Mouse (Mus musculus): ENCODE results near the gene Lrrc75a. TPM values are rescaled to one million over a fixed set of nuclear protein-coding genes. Genes with fewer than 3 reads are reported as not detected.
A peak's percentile ranks its signal among the peaks of the same experiment; 100 is the strongest.
"Not testable (repeated sequence)": the region's sequence is repeated elsewhere in the genome, so short reads cannot be mapped to it uniquely, and the experiment has no call there.

Gene Lrrc75a
- polyA plus RNA-seq, 1 experiment from 2014 or later, result 10.5 TPM

- Histone ChIP-seq H3K4me1 (ENCODE audit: control insufficient read depth, insufficient read depth, low read length) (no peaks in the 10 kb centered on the region), H3K4me3 (ENCODE audit: low read depth, low read length) (no peak overlapping the region), H3K36me3 (ENCODE audit: control insufficient read depth, insufficient read depth, low read length) (no peaks in the 10 kb centered on the region), H3K9me3 (ENCODE audit: control insufficient read depth, low read length) (no peaks in the 10 kb centered on the region), H3K9ac (replicated peaks; ENCODE audit: low read depth, low read length) (no peak overlapping the region), H3K27me3 (ENCODE audit: control insufficient read depth, insufficient read depth, low read length) (no peaks in the 10 kb centered on the region), H3K4me2 (ENCODE audit: low read depth, low read length) (no peak overlapping the region), H3K27ac (ENCODE audit: low read depth, low read length) (no peak overlapping the region)
- no peak for ATAC-seq (ENCODE audit: low read depth)
- WGBS, result 87% methylated on average over 6 of the region's 6 CpGs
Observed at GRCm38 (mm10) chr11:62670006-62670405, 21.7 kb upstream of the Lrrc75a start.

DNA sequence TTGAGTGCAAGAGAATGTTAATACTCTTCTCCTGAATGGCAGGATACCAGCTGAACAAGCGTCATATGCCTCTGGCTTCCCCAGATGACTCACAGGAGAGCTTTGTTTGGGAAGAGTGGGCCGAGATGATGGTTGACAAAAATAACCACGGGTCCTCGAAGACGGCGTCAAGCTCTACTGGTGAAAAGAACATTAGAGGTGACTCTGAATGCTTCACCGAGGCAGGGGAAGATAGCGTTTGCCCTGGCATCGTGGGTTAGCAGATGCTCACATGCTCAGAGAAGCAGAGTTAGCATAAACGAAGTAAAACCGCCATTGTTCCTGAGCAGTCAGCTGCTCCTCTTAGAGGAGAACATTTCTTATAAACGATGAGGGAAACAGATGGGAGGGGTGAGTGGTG is 21.1 kb upstream of the Lrrc75a start:
- WGBS, result 54% methylated on average over 12 of the region's 12 CpGs
- ATAC-seq (ENCODE audit: low read depth), result no peak
- H3K4me2 ChIP-seq (ENCODE audit: low read depth, low read length), result no peak overlapping the region
- no peak overlapping the region for H3K4me3 ChIP-seq (ENCODE audit: low read depth, low read length)
- H3K27ac ChIP-seq (ENCODE audit: low read depth, low read length), result 0 out of 2 replicates have a peak overlapping the region, but pooled peaks have one; percentile 34
- no peaks in the 10 kb centered on the region for H3K9me3 ChIP-seq (ENCODE audit: control insufficient read depth, low read length)
- H3K4me1 ChIP-seq (ENCODE audit: control insufficient read depth, insufficient read depth, low read length), result no peaks in the 10 kb centered on the region
- H3K9ac ChIP-seq (replicated peaks; ENCODE audit: low read depth, low read length), result no peak overlapping the region
- no peaks in the 10 kb centered on the region for H3K36me3 ChIP-seq (ENCODE audit: control insufficient read depth, insufficient read depth, low read length)
- H3K27me3 ChIP-seq (ENCODE audit: control insufficient read depth, insufficient read depth, low read length), result no peaks in the 10 kb centered on the region

- H3K4me1 ChIP-seq (ENCODE audit: control insufficient read depth, insufficient read depth, low read length), result no peaks in the 10 kb centered on the region
- H3K36me3 ChIP-seq (ENCODE audit: control insufficient read depth, insufficient read depth, low read length), result no peaks in the 10 kb centered on the region
- H3K27me3 ChIP-seq (ENCODE audit: control insufficient read depth, insufficient read depth, low read length), result no peaks in the 10 kb centered on the region
- no peak overlapping the region for H3K27ac ChIP-seq (ENCODE audit: low read depth, low read length)
- no peak overlapping the region for H3K9ac ChIP-seq (replicated peaks; ENCODE audit: low read depth, low read length)
- H3K4me2 ChIP-seq (ENCODE audit: low read depth, low read length), result no peak overlapping the region
- H3K9me3 ChIP-seq (ENCODE audit: control insufficient read depth, low read length), result no peaks in the 10 kb centered on the region
- H3K4me3 ChIP-seq (ENCODE audit: low read depth, low read length), result no peak overlapping the region
- ATAC-seq (ENCODE audit: low read depth), result no peak
- WGBS, result 89% methylated on average over 5 of the region's 5 CpGs
Observed at GRCm38 (mm10) chr11:62668986-62669385, 20.7 kb upstream of the Lrrc75a start.

DNA sequence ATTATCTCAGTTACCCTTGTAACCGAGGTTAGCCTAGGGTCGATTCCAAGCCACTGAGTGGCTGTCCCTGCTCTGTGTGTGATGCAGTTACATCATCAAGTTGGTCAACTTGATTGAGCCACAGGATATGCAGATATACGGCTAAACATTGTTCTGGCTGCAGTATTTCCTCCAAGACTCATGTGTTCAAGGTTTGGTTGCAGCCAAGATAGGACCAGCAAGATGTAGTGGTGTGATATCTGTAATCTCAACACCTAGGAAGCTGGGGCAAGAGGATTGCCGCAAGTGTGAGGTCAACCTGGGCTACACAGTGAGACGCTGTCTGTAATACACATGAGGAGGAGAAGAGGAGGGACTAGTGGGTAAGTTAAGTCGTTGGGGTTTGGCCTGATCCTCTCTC is 15.9 kb upstream of the Lrrc75a start:
- no peak overlapping the region for H3K9ac ChIP-seq (replicated peaks; ENCODE audit: low read depth, low read length)
- H3K27ac ChIP-seq (ENCODE audit: low read depth, low read length), result no peak overlapping the region
- no peak overlapping the region for H3K4me3 ChIP-seq (ENCODE audit: low read depth, low read length)
- no peaks in the 10 kb centered on the region for H3K9me3 ChIP-seq (ENCODE audit: control insufficient read depth, low read length)
- 90% methylated on average over 6 of the region's 6 CpGs for WGBS
- no peaks in the 10 kb centered on the region for H3K4me1 ChIP-seq (ENCODE audit: control insufficient read depth, insufficient read depth, low read length)
- H3K27me3 ChIP-seq (ENCODE audit: control insufficient read depth, insufficient read depth, low read length), result no peaks in the 10 kb centered on the region
- no peak for ATAC-seq (ENCODE audit: low read depth)
- no peak overlapping the region for H3K4me2 ChIP-seq (ENCODE audit: low read depth, low read length)
- no peaks in the 10 kb centered on the region for H3K36me3 ChIP-seq (ENCODE audit: control insufficient read depth, insufficient read depth, low read length)

DNA sequence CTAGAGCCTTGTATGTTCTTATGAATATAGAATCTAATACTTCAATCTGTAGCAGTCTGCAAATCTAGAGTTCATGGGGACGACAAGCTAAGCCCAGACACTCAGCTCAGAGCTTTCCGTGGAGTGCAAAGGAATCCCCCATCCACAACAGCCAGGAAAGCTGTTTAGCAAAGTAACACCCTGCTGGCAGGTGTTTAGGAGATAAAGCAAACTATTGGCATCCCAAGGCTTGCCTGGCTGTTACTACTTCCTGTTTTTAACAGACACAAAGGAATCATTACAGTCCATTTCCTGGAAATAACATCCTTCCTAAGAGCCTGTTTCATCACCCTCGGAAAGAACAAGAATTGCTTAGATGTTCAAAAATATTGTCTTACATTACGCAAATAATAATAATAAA is 12.6 kb upstream of the Lrrc75a start:
- H3K4me1 ChIP-seq (ENCODE audit: control insufficient read depth, insufficient read depth, low read length), result no peaks in the 10 kb centered on the region
- no peak overlapping the region for H3K4me3 ChIP-seq (ENCODE audit: low read depth, low read length)
- no peak overlapping the region for H3K9ac ChIP-seq (replicated peaks; ENCODE audit: low read depth, low read length)
- no peak overlapping the region for H3K4me2 ChIP-seq (ENCODE audit: low read depth, low read length)
- no peaks in the 10 kb centered on the region for H3K9me3 ChIP-seq (ENCODE audit: control insufficient read depth, low read length)
- H3K27me3 ChIP-seq (ENCODE audit: control insufficient read depth, insufficient read depth, low read length), result no peaks in the 10 kb centered on the region
- no peaks in the 10 kb centered on the region for H3K36me3 ChIP-seq (ENCODE audit: control insufficient read depth, insufficient read depth, low read length)
- H3K27ac ChIP-seq (ENCODE audit: low read depth, low read length), result no peak overlapping the region
- no peak for ATAC-seq (ENCODE audit: low read depth)
- 51% methylated on average over 4 of the region's 4 CpGs for WGBS

DNA sequence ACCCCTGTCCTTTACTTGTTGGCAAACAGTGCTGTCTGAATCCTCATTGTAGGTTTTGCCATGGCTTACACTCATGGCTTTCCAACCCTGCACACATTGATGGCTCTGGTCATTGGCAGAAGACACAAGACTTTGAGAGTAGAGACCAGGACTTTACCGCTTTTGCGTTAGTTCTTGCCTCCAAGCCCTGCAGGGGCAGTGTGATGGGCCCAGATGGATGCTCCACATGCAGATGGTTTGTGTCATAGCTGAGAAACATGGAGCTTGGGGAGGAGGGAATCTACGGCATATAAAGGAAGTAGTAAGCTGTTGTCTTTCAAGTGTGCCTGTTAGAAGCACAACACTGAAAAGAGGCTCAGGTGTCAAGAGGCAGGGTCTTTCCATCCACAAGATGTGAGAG is 3.8 kb upstream of the Lrrc75a start:
- Histone ChIP-seq H3K4me2 (ENCODE audit: low read depth, low read length) (no peak overlapping the region), H3K36me3 (ENCODE audit: control insufficient read depth, insufficient read depth, low read length) (no peaks in the 10 kb centered on the region), H3K9ac (replicated peaks; ENCODE audit: low read depth, low read length) (no peak overlapping the region), H3K27me3 (ENCODE audit: control insufficient read depth, insufficient read depth, low read length) (no peaks in the 10 kb centered on the region), H3K4me3 (ENCODE audit: low read depth, low read length) (no peak overlapping the region), H3K27ac (ENCODE audit: low read depth, low read length) (no peak overlapping the region), H3K4me1 (ENCODE audit: control insufficient read depth, insufficient read depth, low read length) (peaks cover 14% of the 10 kb centered on the region), H3K9me3 (ENCODE audit: control insufficient read depth, low read length) (no peaks in the 10 kb centered on the region)
- no peak for ATAC-seq (ENCODE audit: low read depth)
- 92% methylated on average over 3 of the region's 3 CpGs for WGBS

- Histone ChIP-seq H3K27me3 (ENCODE audit: control insufficient read depth, insufficient read depth, low read length) (no peaks in the 10 kb centered on the region), H3K4me3 (ENCODE audit: low read depth, low read length) (no peak overlapping the region), H3K27ac (ENCODE audit: low read depth, low read length) (no peak overlapping the region), H3K36me3 (ENCODE audit: control insufficient read depth, insufficient read depth, low read length) (no peaks in the 10 kb centered on the region), H3K4me2 (ENCODE audit: low read depth, low read length) (no peak overlapping the region), H3K4me1 (ENCODE audit: control insufficient read depth, insufficient read depth, low read length) (peaks cover 18% of the 10 kb centered on the region), H3K9ac (replicated peaks; ENCODE audit: low read depth, low read length) (no peak overlapping the region), H3K9me3 (ENCODE audit: control insufficient read depth, low read length) (no peaks in the 10 kb centered on the region)
- no peak for ATAC-seq (ENCODE audit: low read depth)
- WGBS, result 92% methylated on average over 3 of the region's 3 CpGs
Observed at GRCm38 (mm10) chr11:62651563-62651962, 3.2 kb upstream of the Lrrc75a start.

GRCm38 (mm10) chr11:62649803-62650202 is 1.5 kb upstream of the Lrrc75a start:
- H3K4me3 ChIP-seq (ENCODE audit: low read depth, low read length); ATAC-seq (ENCODE audit: low read depth); H3K27me3 ChIP-seq (ENCODE audit: control insufficient read depth, insufficient read depth, low read length); H3K36me3 ChIP-seq (ENCODE audit: control insufficient read depth, insufficient read depth, low read length); H3K9me3 ChIP-seq (ENCODE audit: control insufficient read depth, low read length); H3K27ac ChIP-seq (ENCODE audit: low read depth, low read length); H3K9ac ChIP-seq (replicated peaks; ENCODE audit: low read depth, low read length); H3K4me2 ChIP-seq (ENCODE audit: low read depth, low read length): not testable (repeated sequence)
- H3K4me1 ChIP-seq (ENCODE audit: control insufficient read depth, insufficient read depth, low read length), result peaks cover 32% of the 10 kb centered on the region
- 79% methylated on average over 4 of the region's 4 CpGs for WGBS

- 2% methylated on average over 34 of the region's 53 CpGs for WGBS
- H3K9me3 ChIP-seq (ENCODE audit: control insufficient read depth, low read length), result no peaks in the 10 kb centered on the region
- H3K4me2 ChIP-seq (ENCODE audit: low read depth, low read length), result peak within 1 kb of the TSS; percentile 99
- peak within 1 kb of the TSS; percentile 80 for H3K9ac ChIP-seq (replicated peaks; ENCODE audit: low read depth, low read length)
- peak within 1 kb of the TSS; percentile 71 for H3K4me3 ChIP-seq (ENCODE audit: low read depth, low read length)
- peak within 1 kb of the TSS; percentile 48 for H3K27ac ChIP-seq (ENCODE audit: low read depth, low read length)
- H3K36me3 ChIP-seq (ENCODE audit: control insufficient read depth, insufficient read depth, low read length), result no peaks in the 10 kb centered on the region
- peak; percentile 83 for ATAC-seq (ENCODE audit: low read depth)
- H3K4me1 ChIP-seq (ENCODE audit: control insufficient read depth, insufficient read depth, low read length), result peaks cover 32% of the 10 kb centered on the region
- no peaks in the 10 kb centered on the region for H3K27me3 ChIP-seq (ENCODE audit: control insufficient read depth, insufficient read depth, low read length)
Observed at GRCm38 (mm10) chr11:62648591-62649391, 468 bp upstream of the Lrrc75a start, which contains the start of gene Mmgt2. Mmgt2 (plus strand) TSS chr11:62648664.
